Mouse (Mus musculus): ENCODE data around the gene Areg.

Areg gene

GRCm38 (mm10) chr5:91166601-91167000 lies 27.2 kb downstream of the Areg start:
- no peak for DNase-seq (ENCODE audit: low read depth, low spot score)

- DNase-seq (ENCODE audit: low read depth, low spot score) = no peak
Observed at GRCm38 (mm10) chr5:91176397-91176796, 37.0 kb downstream of the Areg start.

- DNase-seq (ENCODE audit: low read depth, low spot score) = no peak
Observed at GRCm38 (mm10) chr5:91194572-91194971, 55.2 kb downstream of the Areg start.

Measured in skeletal muscle tissue, adult 2 months (tissue).